Comparison of ENCODE assay signal across 8 mouse cellular contexts in genomic region chr16:21795071-21795470, GRCm38 (mm10). TPM values are rescaled to one million over a fixed set of nuclear protein-coding genes. Genes with fewer than 3 reads are reported as not detected.
A peak's percentile ranks its signal among the peaks of the same experiment; 100 is the strongest.
DNase-seq lines count a peak whose midpoint lies in the region; ATAC-seq and TF ChIP-seq lines count a peak whose summit lies in the region.

No protein-coding gene starts in this region.

- peak overlapping the region; percentile 91 for H3K4me3 ChIP-seq in G1E (ENCODE audit: low read depth, low read length)
- peak overlapping the region; percentile 73 for H3K4me3 ChIP-seq in hindbrain, embryonic 10.5 days

- TF ChIP-seq CTCF in G1E (IDR thresholded peaks at IDR 0.05; ENCODE audit: low read depth, low read length): no peak

- no peak overlapping the region for H3K27ac ChIP-seq in hindbrain, embryonic 10.5 days

- peak; percentile 62 for DNase-seq in heart, adult 11 months
- no peak for DNase-seq in heart, adult 18-20 months
- DNase-seq in G1E (ENCODE audit: low spot score): no peak
- DNase-seq in hindbrain, embryonic 10.5 days (ENCODE audit: low spot score): no peak
- no peak for DNase-seq in adrenal gland, postnatal 4 days (ENCODE audit: low spot score in 2 of 2)
- no peak for DNase-seq in testis, postnatal 10 days (ENCODE audit: low spot score)
- no peak for DNase-seq in layer of hippocampus, adult 9-10 months (ENCODE audit: low spot score)

- H3K9me3 ChIP-seq in G1E (replicated peaks): no peaks in the 10 kb centered on the region
- H3K9me3 ChIP-seq in hindbrain, embryonic 10.5 days: no peaks in the 10 kb centered on the region

- H3K36me3 ChIP-seq in G1E (replicated peaks): peaks cover 28% of the 10 kb centered on the region
- H3K36me3 ChIP-seq in hindbrain, embryonic 10.5 days: peaks cover 14% of the 10 kb centered on the region

- H3K27me3 ChIP-seq in G1E (ENCODE audit: insufficient read depth, low read length): no peaks in the 10 kb centered on the region
- H3K27me3 ChIP-seq in hindbrain, embryonic 10.5 days (ENCODE audit: insufficient read depth, poor library complexity, severe bottlenecking): no peaks in the 10 kb centered on the region

- H3K4me1 ChIP-seq in G1E (ENCODE audit: insufficient read depth, low read depth, low read length): peaks cover 50% of the 10 kb centered on the region
- peaks cover 17% of the 10 kb centered on the region for H3K4me1 ChIP-seq in hindbrain, embryonic 10.5 days (replicated peaks)

- no peak for ATAC-seq in G1E (ENCODE audit: extremely low read depth, insufficient number of reproducible peaks, low FRiP score, poor library complexity, severe bottlenecking)
- ATAC-seq in megakaryocyte-erythroid progenitor cell, adult 5-6 weeks (replicated peaks; ENCODE audit: low FRiP score, low TSS enrichment, poor library complexity, severe bottlenecking): 0 out of 2 replicates have a peak, but pooled peaks have one; percentile 18

- 31% methylated on average over 5 of the region's 5 CpGs for WGBS in hindbrain, embryonic 10.5 days

RNA-seq across cellular contexts. Expression of gene Map3k13, which starts 0.9 kb away (rescaled TPM):
- under 1 TPM; 0.77 to 0.87 TPM for total RNA-seq in heart, adult 18-20 months (2021)
- total RNA-seq in G1E (2014; fragmentation: Nextera tagmentation): 0.45 and 0.68 TPM in 2 replicates
- total RNA-seq in G1E (2017): 0.12 and 0.16 TPM in 2 replicates
- polyA plus RNA-seq in G1E (2012): 0.01 TPM in 2 replicates
- polyA plus RNA-seq in hindbrain, embryonic 10.5 days (2016; fragmentation: Nextera tagmentation; extraction: Ambion mirVana): 2.7 and 4.1 TPM in 2 replicates
- 0.67 and 1.5 TPM in 2 replicates for total RNA-seq in megakaryocyte-erythroid progenitor cell, adult 5-6 weeks (2014; fragmentation: Nextera tagmentation)
- total RNA-seq in megakaryocyte-erythroid progenitor cell, adult 5-6 weeks (2017): 0.14 and 0.15 TPM in 2 replicates
- 1 to 10 TPM; 2.1 to 2.2 TPM for total RNA-seq in adrenal gland, postnatal 4 days (2021)

RNA-seq across cellular contexts. Expression of gene Ehhadh, which starts 7.5 kb away (rescaled TPM):
- 10 to 100 TPM; 12.2 to 19.0 TPM for total RNA-seq in heart, adult 18-20 months (2021)
- total RNA-seq in G1E (2014; fragmentation: Nextera tagmentation): not detected in 2 replicates
- 0.11 TPM in 1 of 2 replicates, not detected in the other for total RNA-seq in G1E (2017)
- polyA plus RNA-seq in G1E (2012): 0.01 TPM in 1 of 2 replicates, not detected in the other
- 1.5 and 1.7 TPM in 2 replicates for polyA plus RNA-seq in hindbrain, embryonic 10.5 days (2016; fragmentation: Nextera tagmentation; extraction: Ambion mirVana)
- 5.6 and 5.8 TPM in 2 replicates for total RNA-seq in megakaryocyte-erythroid progenitor cell, adult 5-6 weeks (2014; fragmentation: Nextera tagmentation)
- total RNA-seq in megakaryocyte-erythroid progenitor cell, adult 5-6 weeks (2017): 6.1 and 8.7 TPM in 2 replicates
- 10 to 100 TPM; 25.8 to 31.0 TPM for total RNA-seq in adrenal gland, postnatal 4 days (2021)

Comparison
In these comparisons a context has a peak if more than half of its experiments do, and no peak if none do; other contexts are left out.
1. RNA of gene Ehhadh, which starts 7.5 kb away (total RNA-seq): 25.8 to 31.0 TPM in adrenal gland, postnatal 4 days, 12.2 to 19.0 TPM in heart, adult 18-20 months and 5.6 to 8.7 TPM in megakaryocyte-erythroid progenitor cell, adult 5-6 weeks; 0.11 TPM in G1E; every median in the first group is over 4 times any median in the second.